Mouse (Mus musculus): Measurements from ENCODE around the gene Ints2. TPM values are rescaled to one million over a fixed set of nuclear protein-coding genes. Genes with fewer than 3 reads are reported as not detected.
"Not testable (repeated sequence)": the region's sequence is repeated elsewhere in the genome, so short reads cannot be mapped to it uniquely, and the experiment has no call there.

The Ints2 gene
- total RNA-seq, 2 experiments from 2014 or later: 3.7 to 5.6 TPM

DNA sequence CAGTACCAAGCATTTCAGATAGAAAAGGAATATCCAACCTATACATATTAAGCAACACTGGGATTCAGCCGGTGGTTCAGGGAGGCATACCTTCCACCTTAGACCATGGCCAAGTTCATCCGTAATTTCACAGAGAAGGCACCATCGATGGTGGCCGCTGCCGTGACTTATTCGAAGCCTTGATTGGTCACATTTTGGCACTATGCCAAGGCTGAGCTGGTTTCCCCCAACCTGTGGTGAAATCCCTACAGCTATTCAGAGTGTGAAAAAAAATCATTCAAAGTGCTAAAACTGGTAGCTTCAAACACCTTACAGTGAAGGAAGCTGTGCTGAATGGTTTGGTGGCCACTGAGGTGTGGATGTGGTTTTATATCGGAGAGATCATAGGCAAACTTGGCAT, 72.2 kb downstream of the Ints2 start:
- ATAC-seq (replicated peaks; ENCODE audit: low FRiP score, poor library complexity, severe bottlenecking): not testable (repeated sequence)

- no peak for ATAC-seq (replicated peaks; ENCODE audit: low FRiP score, poor library complexity, severe bottlenecking)
Measured at GRCm38 (mm10) chr11:86175833-86176232, 81.5 kb downstream of the Ints2 start.

DNA sequence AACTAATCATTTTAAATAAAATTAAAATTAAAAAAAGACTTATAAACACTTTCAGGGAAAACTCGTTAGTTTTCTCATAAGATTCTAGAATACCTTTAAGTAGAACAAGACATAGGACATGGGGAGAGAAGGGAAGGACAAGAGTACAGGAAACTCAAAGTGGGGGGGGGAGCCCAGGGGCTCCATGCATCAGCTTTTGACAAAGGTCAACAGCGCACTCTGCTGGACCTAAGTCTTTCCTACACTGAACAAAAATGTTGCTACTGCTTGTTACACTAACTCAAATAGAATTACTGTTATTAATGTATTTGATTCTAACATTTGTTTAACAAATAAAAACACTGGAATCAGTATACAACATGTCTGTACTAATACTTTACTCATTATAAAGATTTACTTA, 83.2 kb downstream of the Ints2 start:
- no peak for ATAC-seq (replicated peaks; ENCODE audit: low FRiP score, poor library complexity, severe bottlenecking)

GRCm38 (mm10) chr11:86170743-86171142, 86.6 kb downstream of the Ints2 start:
- ATAC-seq (replicated peaks; ENCODE audit: low FRiP score, poor library complexity, severe bottlenecking): no peak

Other genes starting within 250 kb of the Ints2 start
- gene Brip1, start 56.4 kb downstream of the Ints2 start, total RNA-seq (2015; ENCODE audit: low replicate concordance): 2.7 and 5.9 TPM in 2 replicates
- 6.8 and 9.8 TPM in 2 replicates for gene Brip1, start 56.4 kb downstream of the Ints2 start, total RNA-seq (2017; ENCODE audit: low replicate concordance)
- gene Med13, start 100.0 kb upstream of the Ints2 start, total RNA-seq (2015; ENCODE audit: low replicate concordance): 62.1 and 79.6 TPM in 2 replicates
- 112 and 120 TPM in 2 replicates for gene Med13, start 100.0 kb upstream of the Ints2 start, total RNA-seq (2017; ENCODE audit: low replicate concordance)
- 1.3 and 1.7 TPM in 2 replicates for gene Rnft1, start 227.1 kb upstream of the Ints2 start, total RNA-seq (2015; ENCODE audit: low replicate concordance)
- 2.3 and 2.8 TPM in 2 replicates for gene Rnft1, start 227.1 kb upstream of the Ints2 start, total RNA-seq (2017; ENCODE audit: low replicate concordance)

All from erythroblast, adult 5-6 weeks (primary cell).